Mouse (Mus musculus) midbrain, postnatal 0 days (tissue): ENCODE data around the gene Cdh23. TPM values are rescaled to one million over a fixed set of nuclear protein-coding genes. Genes with fewer than 3 reads are reported as not detected.

ENCODE experiments used
- ATAC-seq: fragments of 200-750 bp; cut with Nextera tagmentation; 2 replicates; pipeline ENCODE4 v1.8.0; 2017; ENCODE audit warnings: moderate number of reproducible peaks, mild to moderate bottlenecking, moderate TSS enrichment, moderate library complexity; ENCODE audit not compliant: low FRiP score
- DNase-seq: peaks from one replicate; pipeline ENCODE4 v3.0.0-alpha.2; 2015; ENCODE audit warnings: low spot score
- H3K27ac ChIP-seq: fragments of 300-500 bp; sonication (generic); 2 replicates; pipeline ENCODE4 v1.5.1; 2014; ENCODE audit warnings: low read depth, mild to moderate bottlenecking, low read length, mixed read lengths
- H3K27me3 ChIP-seq: fragments of 300-500 bp; sonication (generic); 2 replicates; pipeline ENCODE4 v1.6.1; 2014; ENCODE audit warnings: low read length, control low read depth, mixed read lengths; ENCODE audit not compliant: insufficient read depth
- H3K36me3 ChIP-seq: fragments of 300-500 bp; sonication (generic); 2 replicates; pipeline ENCODE4 v1.6.1; 2014; ENCODE audit warnings: low read length, control low read depth, mixed read lengths; ENCODE audit not compliant: insufficient read depth
- H3K4me1 ChIP-seq: fragments of 300-500 bp; sonication (generic); 2 replicates; pipeline ENCODE4 v1.6.1; 2014; ENCODE audit warnings: mild to moderate bottlenecking, control low read depth, antibody characterized with exemption, low read length, mixed read lengths; ENCODE audit not compliant: insufficient read depth
- H3K4me2 ChIP-seq: fragments of 300-500 bp; sonication (generic); 2 replicates; pipeline ENCODE4 v1.6.1; 2014; ENCODE audit warnings: low read depth, mild to moderate bottlenecking, low read length, mixed read lengths; ENCODE audit not compliant: poor library complexity, severe bottlenecking
- H3K4me3 ChIP-seq: fragments of 300-500 bp; sonication (generic); 2 replicates; pipeline ENCODE4 v1.5.1; 2014; ENCODE audit warnings: low read depth, mild to moderate bottlenecking, low read length, moderate library complexity
- H3K9ac ChIP-seq: fragments of 300-500 bp; sonication (generic); replicated peaks from 2 replicates; pipeline ENCODE4 v1.6.1; 2014; ENCODE audit warnings: mild to moderate bottlenecking, low read length, moderate library complexity, mixed read lengths; ENCODE audit not compliant: poor library complexity, severe bottlenecking
- H3K9me3 ChIP-seq: fragments of 300-500 bp; sonication (generic); 2 replicates; pipeline ENCODE4 v1.6.1; 2016; ENCODE audit warnings: low read length, control low read depth
- CTCF ChIP-seq: IDR thresholded peaks from 2 replicates; pipeline ENCODE4 v1.5.1; 2016; ENCODE audit warnings: antibody characterized with exemption, mild to moderate bottlenecking
- WGBS: fragments of 180-500 bp; shearing (Covaris S2); extraction: QIAGEN DNeasy Blood & Tissue Kit; methylation state at CpG from one replicate; pipeline ENCODE4 v1.1.7; 2014; 5-methylcytosine and 5-hydroxymethylcytosine counted together
- polyA plus RNA-seq: library from polyadenylated mRNA; unstranded; fragments of >200 nt; fragmentation: Nextera tagmentation; extraction: Ambion mirVana; gene quantifications from 2 replicates; pipeline ENCODE4 v1.2.1, GENCODE M21; 2015
- total RNA-seq: library from RNA; depleted of rRNA; stranded (reverse); fragments of >200 nt; gene quantifications from 2 replicates; pipeline ENCODE4 v1.2.3, GENCODE M21; 2014; rRNA removed

Gene Cdh23
- total and polyA plus RNA-seq, 2 experiments from 2014 or later = 4.8 to 20.8 TPM

DNA sequence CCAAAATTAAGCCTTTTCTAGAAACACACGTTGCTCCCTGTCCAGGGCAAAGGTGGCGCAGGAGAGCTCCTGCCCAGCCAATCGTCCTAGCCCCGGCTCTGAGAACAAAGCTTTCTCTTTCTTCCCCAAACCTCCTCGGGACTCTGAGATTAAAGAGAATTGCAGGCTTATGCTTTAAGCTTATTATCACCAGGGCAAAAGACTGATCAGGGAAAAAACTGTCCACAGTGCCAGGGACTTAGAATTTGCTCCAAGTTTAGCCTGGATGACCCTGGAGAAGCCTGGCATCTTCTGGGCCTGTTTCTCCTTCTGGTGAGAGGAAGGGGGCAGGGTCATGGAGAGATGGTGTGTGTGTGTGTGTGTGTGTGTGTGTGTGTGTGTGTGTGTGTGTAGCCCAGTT is 434.8 kb downstream of the Cdh23 start:
- WGBS = 23% methylated on average over 5 of the region's 5 CpGs
- H3K4me3 ChIP-seq = no peak overlapping the region
- no peak for ATAC-seq
- no peaks in the 10 kb centered on the region for H3K36me3 ChIP-seq
- no peak overlapping the region for H3K4me2 ChIP-seq
- no peak overlapping the region for H3K27ac ChIP-seq
- no peaks in the 10 kb centered on the region for H3K9me3 ChIP-seq
- TF ChIP-seq CTCF = no peak; the same call in 1 of the 2 replicates
- no peaks in the 10 kb centered on the region for H3K27me3 ChIP-seq
- no peak overlapping the region for H3K9ac ChIP-seq
- H3K4me1 ChIP-seq = no peaks in the 10 kb centered on the region
- no peak for DNase-seq

DNA sequence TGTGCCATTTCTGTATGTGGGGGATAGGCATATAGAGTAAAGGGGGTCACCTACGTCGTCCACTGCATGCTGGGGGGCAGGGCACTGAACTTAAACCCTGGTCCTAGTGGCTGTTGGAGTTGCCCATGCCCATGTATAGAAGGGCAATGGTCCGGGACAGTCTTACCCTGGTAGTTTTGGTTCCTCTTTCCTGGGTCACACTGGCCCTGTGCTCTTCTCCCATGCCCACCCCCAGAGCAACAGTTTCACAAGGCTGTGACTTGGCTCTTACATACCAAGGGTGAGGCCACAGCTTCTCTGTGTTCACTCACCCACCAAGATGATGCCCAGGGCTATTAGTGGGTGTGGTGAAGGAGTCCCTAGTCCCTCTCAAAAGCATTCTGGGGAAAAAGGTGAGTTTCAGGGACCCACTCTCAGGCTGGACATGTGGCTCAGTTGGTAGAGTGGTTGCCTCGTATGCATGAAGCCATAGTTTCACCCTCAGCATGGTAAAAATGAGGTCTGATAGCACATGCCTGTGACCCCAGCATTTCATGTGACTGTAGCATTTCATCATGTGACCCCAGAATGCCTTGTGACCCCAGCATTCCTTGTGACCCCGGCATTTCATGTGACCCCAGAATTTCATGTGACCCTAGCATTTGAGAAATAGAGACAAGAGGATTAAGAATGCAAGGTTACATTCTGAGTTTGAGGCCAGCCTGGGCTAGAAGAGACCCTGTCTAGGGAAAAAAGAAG is 435.6 kb downstream of the Cdh23 start:
- Histone ChIP-seq H3K36me3 (no peaks in the 10 kb centered on the region), H3K9me3 (no peaks in the 10 kb centered on the region), H3K9ac (no peak overlapping the region), H3K27ac (no peak overlapping the region), H3K27me3 (no peaks in the 10 kb centered on the region), H3K4me3 (no peak overlapping the region), H3K4me2 (no peak overlapping the region), H3K4me1 (no peaks in the 10 kb centered on the region)
- no peak for TF ChIP-seq CTCF
- DNase-seq (no peak), ATAC-seq (no peak)
- WGBS = 85% methylated on average over 5 of the region's 5 CpGs

- Histone ChIP-seq H3K9me3 (no peaks in the 10 kb centered on the region), H3K36me3 (no peaks in the 10 kb centered on the region), H3K27me3 (no peaks in the 10 kb centered on the region), H3K4me1 (no peaks in the 10 kb centered on the region), H3K27ac (no peak overlapping the region), H3K4me2 (no peak overlapping the region), H3K4me3 (no peak overlapping the region), H3K9ac (no peak overlapping the region)
- DNase-seq = no peak
- no peak for TF ChIP-seq CTCF
- ATAC-seq = no peak
- WGBS = 63% methylated on average over 16 of the region's 16 CpGs
Observed at GRCm38 (mm10) chr10:60257261-60257825, 438.9 kb downstream of the Cdh23 start.

DNA sequence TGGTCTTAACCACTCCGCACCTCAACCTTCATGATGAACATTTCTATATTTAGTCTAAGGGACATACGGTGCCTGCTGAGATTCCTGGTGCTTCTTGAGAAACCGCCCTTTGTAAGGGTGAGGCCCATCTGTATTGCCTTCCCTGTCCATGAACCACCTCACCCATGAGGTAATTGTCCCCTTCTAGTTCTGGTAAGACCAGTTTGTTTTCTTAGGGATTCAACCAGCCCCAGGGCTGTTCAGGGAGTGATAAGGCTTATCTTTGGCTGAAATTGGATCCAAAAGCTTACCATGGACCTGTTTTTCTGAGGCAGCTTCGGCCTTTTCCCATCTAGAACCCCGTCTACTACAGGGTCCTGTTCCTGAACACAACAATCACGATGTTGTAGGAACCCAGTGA is 440.2 kb downstream of the Cdh23 start:
- no peaks in the 10 kb centered on the region for H3K27me3 ChIP-seq
- H3K4me3 ChIP-seq = no peak overlapping the region
- WGBS = 92% methylated on average over 6 of the region's 6 CpGs
- no peak overlapping the region for H3K9ac ChIP-seq
- no peaks in the 10 kb centered on the region for H3K9me3 ChIP-seq
- H3K36me3 ChIP-seq = no peaks in the 10 kb centered on the region
- H3K4me1 ChIP-seq = no peaks in the 10 kb centered on the region
- DNase-seq = no peak
- ATAC-seq = no peak
- TF ChIP-seq CTCF = no peak
- H3K4me2 ChIP-seq = no peak overlapping the region
- no peak overlapping the region for H3K27ac ChIP-seq

Other genes with a start within 250 kb of the Cdh23 start
- gene Slc29a3, start 56.3 kb upstream of the Cdh23 start, total RNA-seq = 7.3 and 7.8 TPM in 2 replicates
- gene Slc29a3, start 56.3 kb upstream of the Cdh23 start, polyA plus RNA-seq = 6.9 and 8.5 TPM in 2 replicates
- gene Unc5b, start 135.1 kb upstream of the Cdh23 start, total RNA-seq = 13.5 and 17.1 TPM in 2 replicates
- gene Unc5b, start 135.1 kb upstream of the Cdh23 start, polyA plus RNA-seq = 1.1 and 1.3 TPM in 2 replicates